Mouse (Mus musculus) liver, embryonic 14.5 days (tissue): Measurements from ENCODE around the gene Mcm2.

Experiments
- CTCF ChIP-seq: IDR thresholded peaks from 2 replicates; pipeline ENCODE4 v1.5.1; 2016; ENCODE audit warnings: antibody characterized with exemption, low read depth, control low read depth
- EP300 ChIP-seq: IDR thresholded peaks from 2 replicates; pipeline ENCODE4 v1.6.1; 2016; ENCODE audit warnings: antibody characterized with exemption, low read depth

- no peak for TF ChIP-seq CTCF
- no peak for TF ChIP-seq EP300
Measured at GRCm38 (mm10) chr6:88847571-88847970, 51.0 kb downstream of the Mcm2 start.
